ENCODE assay signal across 11 mouse cellular contexts in genomic region chr7:29910252-29910651, GRCm38 (mm10). TPM values are rescaled to one million over a fixed set of nuclear protein-coding genes. Genes with fewer than 3 reads are reported as not detected.
A peak's percentile ranks its signal among the peaks of the same experiment; 100 is the strongest.
DNase-seq lines count a peak whose midpoint lies in the region; TF ChIP-seq lines count a peak whose summit lies in the region.
"Had no signal": no experiment of that assay in that cellular context is flagged by ENCODE, and none has a peak within 500 bp of the region (broad histone marks: within the 10 kb centered on the region; RNA-seq: fewer than 3 reads in every experiment).

No protein-coding gene starts in this region.

- no peak for TF ChIP-seq EP300 in heart, adult 2 months (IDR thresholded peaks at IDR 0.05; ENCODE audit: insufficient read depth, low read depth, low read length)

- H3K27me3 ChIP-seq in heart, adult 2 months (ENCODE audit: control insufficient read depth, insufficient read depth, low read length) = no peaks in the 10 kb centered on the region
- no peaks in the 10 kb centered on the region for H3K27me3 ChIP-seq in E14TG2a.4 (ENCODE audit: insufficient read depth, low read length)
- no peaks in the 10 kb centered on the region for H3K27me3 ChIP-seq in midbrain, embryonic 10.5 days (ENCODE audit: low read depth, poor library complexity, severe bottlenecking)
- H3K27me3 ChIP-seq in thymus, adult 2 months (ENCODE audit: control insufficient read depth, insufficient read depth, low read length) = no peaks in the 10 kb centered on the region
- H3K27me3 ChIP-seq: CH12.LX had no signal

- DNase-seq in heart, adult 11 months = peak; percentile 66
- no peak for DNase-seq in heart, adult 2 months
- DNase-seq in ZHBTc4 (ENCODE audit: low read depth, low spot score) = peak; percentile 57
- DNase-seq in midbrain, embryonic 10.5 days (ENCODE audit: low spot score) = no peak
- no peak for DNase-seq in thymus, adult 2 months
- DNase-seq in heart, postnatal 4 days = no peak
- DNase-seq in spleen, postnatal 14 days (ENCODE audit: low spot score in 2 of 2) = no peak
- DNase-seq: gastrocnemius, postnatal 10 days; lung, postnatal 36 days had no signal

- peaks cover 3% of the 10 kb centered on the region; the same call in 1 of the 2 replicates for H3K79me2 ChIP-seq in heart, adult 2 months (replicated peaks; ENCODE audit: control insufficient read depth, insufficient read depth, low read length)

- peaks cover 11% of the 10 kb centered on the region for H3K36me3 ChIP-seq in heart, adult 2 months (ENCODE audit: control insufficient read depth, insufficient read depth, low read length)
- H3K36me3 ChIP-seq in E14TG2a.4 (ENCODE audit: insufficient read depth, low read length) = peaks cover 34% of the 10 kb centered on the region
- peaks cover 44% of the 10 kb centered on the region for H3K36me3 ChIP-seq in midbrain, embryonic 10.5 days
- no peaks in the 10 kb centered on the region for H3K36me3 ChIP-seq in thymus, adult 2 months (ENCODE audit: control insufficient read depth, insufficient read depth, low read length)

- H3K4me3 ChIP-seq in heart, adult 2 months = no peak overlapping the region
- H3K4me3 ChIP-seq in E14TG2a.4 (replicated peaks; ENCODE audit: low read length) = peak overlapping the region; percentile 80
- H3K4me3 ChIP-seq in midbrain, embryonic 10.5 days = 0 out of 2 replicates have a peak overlapping the region, but pooled peaks have one; percentile 68
- no peak overlapping the region for H3K4me3 ChIP-seq in thymus, adult 2 months (ENCODE audit: control insufficient read depth, insufficient read depth, low read length)

- TF ChIP-seq CTCF in heart, adult 2 months (IDR thresholded peaks at IDR 0.05) = no peak
- no peak for TF ChIP-seq CTCF in E14TG2a.4 (conservative IDR thresholded peaks at IDR 0.05; ENCODE audit: low read length)
- TF ChIP-seq CTCF in thymus, adult 2 months (IDR thresholded peaks at IDR 0.05; ENCODE audit: borderline replicate concordance, control insufficient read depth, extremely low read depth, insufficient read depth, low read length, poor library complexity) = no peak

- no peaks in the 10 kb centered on the region for H3K9me3 ChIP-seq in E14TG2a.4 (ENCODE audit: low read length)
- peaks cover 5% of the 10 kb centered on the region for H3K9me3 ChIP-seq in midbrain, embryonic 10.5 days (replicated peaks)

- H3K9ac ChIP-seq in heart, adult 2 months (ENCODE audit: low read depth, low read length) = no peak overlapping the region

- no peak overlapping the region for H3K27ac ChIP-seq in heart, adult 2 months
- H3K27ac ChIP-seq in midbrain, embryonic 10.5 days (replicated peaks) = no peak overlapping the region
- H3K27ac ChIP-seq in thymus, adult 2 months (ENCODE audit: control insufficient read depth, insufficient read depth, low read length) = no peak overlapping the region

- intact Hi-C loops in heart, adult 2 months (cut with DNase I) = no loop called here

- no peak for TF ChIP-seq POLR2A in heart, adult 2 months (IDR thresholded peaks at IDR 0.05; ENCODE audit: insufficient read depth, low read depth, low read length)
- TF ChIP-seq POLR2A in thymus, adult 2 months (IDR thresholded peaks at IDR 0.05; ENCODE audit: control insufficient read depth, extremely low read depth, insufficient read depth, low read length, poor library complexity) = no peak

- 75% methylated on average over 2 of the region's 2 CpGs for WGBS in heart, adult 2 months
- 66% methylated on average over 2 of the region's 2 CpGs for WGBS in midbrain, embryonic 10.5 days
- WGBS in thymus, adult 2 months = 92% methylated on average over 2 of the region's 2 CpGs

- no peaks in the 10 kb centered on the region; the same call in 1 of the 2 replicates for H3K4me1 ChIP-seq in heart, adult 2 months (ENCODE audit: control insufficient read depth, insufficient read depth, low read length)
- peaks cover 71% of the 10 kb centered on the region for H3K4me1 ChIP-seq in E14TG2a.4 (replicated peaks; ENCODE audit: low read depth, low read length)
- H3K4me1 ChIP-seq in midbrain, embryonic 10.5 days = peaks cover 24% of the 10 kb centered on the region
- H3K4me1 ChIP-seq in thymus, adult 2 months (replicated peaks; ENCODE audit: control insufficient read depth, insufficient read depth, low read length) = peaks cover 4% of the 10 kb centered on the region; the same call in 1 of the 2 replicates

RNA-seq across cellular contexts. Expression of gene Zfp383, which starts 2.2 kb away (rescaled TPM):
- 1 to 10 TPM; 5.5 to 6.3 TPM for total RNA-seq in heart, adult 2 months (2021)
- polyA plus RNA-seq in heart, adult 2 months (2012; rRNA removed) = 2.4 and 5.0 TPM in 2 replicates
- 5.4 and 7.3 TPM in 2 replicates for polyA plus RNA-seq in midbrain, embryonic 10.5 days (2016; fragmentation: Nextera tagmentation; extraction: Ambion mirVana)
- 0.36 and 0.63 TPM in 2 replicates for polyA plus RNA-seq in thymus, adult 2 months (2012; rRNA removed)
- total RNA-seq in heart, postnatal 4 days (2021) = 1 to 10 TPM; 8.5 to 9.4 TPM

RNA-seq across cellular contexts. Expression of gene Zfp27, which starts 3.9 kb away (rescaled TPM):
- 1 to 10 TPM; 7.3 to 8.4 TPM for total RNA-seq in heart, adult 2 months (2021)
- 3.6 and 6.4 TPM in 2 replicates for polyA plus RNA-seq in heart, adult 2 months (2012; rRNA removed)
- 10.6 and 12.8 TPM in 2 replicates for polyA plus RNA-seq in midbrain, embryonic 10.5 days (2016; fragmentation: Nextera tagmentation; extraction: Ambion mirVana)
- 2.5 and 3.5 TPM in 2 replicates for polyA plus RNA-seq in thymus, adult 2 months (2012; rRNA removed)
- total RNA-seq in heart, postnatal 4 days (2021) = 10 to 100 TPM; 11.9 to 13.2 TPM

RNA-seq across cellular contexts. Expression of gene Zfp74, which starts 43.6 kb away (rescaled TPM):
- total RNA-seq in heart, adult 2 months (2021) = 1 to 10 TPM; 6.2 to 6.8 TPM
- polyA plus RNA-seq in heart, adult 2 months (2012; rRNA removed) = 2.5 and 5.9 TPM in 2 replicates
- 12.7 and 15.8 TPM in 2 replicates for polyA plus RNA-seq in midbrain, embryonic 10.5 days (2016; fragmentation: Nextera tagmentation; extraction: Ambion mirVana)
- polyA plus RNA-seq in thymus, adult 2 months (2012; rRNA removed) = 11.8 and 12.3 TPM in 2 replicates
- 1 to 10 TPM; 6.5 to 7.1 TPM for total RNA-seq in heart, postnatal 4 days (2021)

RNA-seq across cellular contexts. Expression of gene Zfp420, which starts 50.5 kb away (rescaled TPM):
- 1 to 10 TPM; 3.8 to 4.5 TPM for total RNA-seq in heart, adult 2 months (2021)
- polyA plus RNA-seq in heart, adult 2 months (2012; rRNA removed) = 1.1 and 1.4 TPM in 2 replicates
- 8.8 and 9.3 TPM in 2 replicates for polyA plus RNA-seq in midbrain, embryonic 10.5 days (2016; fragmentation: Nextera tagmentation; extraction: Ambion mirVana)
- 1.3 and 1.5 TPM in 2 replicates for polyA plus RNA-seq in thymus, adult 2 months (2012; rRNA removed)
- total RNA-seq in heart, postnatal 4 days (2021) = 1 to 10 TPM; 2.6 to 3.3 TPM

RNA-seq across cellular contexts. Expression of gene Zfp940, which starts 56.8 kb away (rescaled TPM):
- under 1 TPM; 0.44 to 0.77 TPM for total RNA-seq in heart, adult 2 months (2021)
- polyA plus RNA-seq in heart, adult 2 months (2012; rRNA removed) = 0.12 and 0.29 TPM in 2 replicates
- polyA plus RNA-seq in midbrain, embryonic 10.5 days (2016; fragmentation: Nextera tagmentation; extraction: Ambion mirVana) = 9.7 and 10.3 TPM in 2 replicates
- polyA plus RNA-seq in thymus, adult 2 months (2012; rRNA removed) = 0.89 and 1.0 TPM in 2 replicates
- total RNA-seq in heart, postnatal 4 days (2021) = under 1 TPM; 0.33 to 0.34 TPM

Comparison
In these comparisons a context has a peak if more than half of its experiments do, and no peak if none do; other contexts are left out.
1. DNase-seq: peak in heart, adult 11 months (single experiment) and ZHBTc4 (single experiment); none in heart, adult 2 months (0 of 2), midbrain, embryonic 10.5 days (single experiment), thymus, adult 2 months (single experiment), heart, postnatal 4 days (single experiment) and spleen, postnatal 14 days (0 of 2).
2. H3K4me3 ChIP-seq: peak in E14TG2a.4 (single experiment) and midbrain, embryonic 10.5 days (single experiment); none in heart, adult 2 months (single experiment) and thymus, adult 2 months (single experiment).